Mouse (Mus musculus) inflammation-experienced regulatory T-cells (primary cell): ENCODE results near the gene Satb1. TPM values are rescaled to one million over a fixed set of nuclear protein-coding genes. Genes with fewer than 3 reads are reported as not detected.

Experiments used
- polyA plus RNA-seq, 2 experiments: library from polyadenylated mRNA; unstranded; fragments of 100-300 nt; shearing (Covaris generic); gene quantifications; one replicate each; pipeline ENCODE4 v1.2.1; 2017

The Satb1 gene
- polyA plus RNA-seq = 100 to 1,000 TPM in 1 of 2 experiments, 10 to 100 TPM in 1; 77.4 to 392 TPM

GRCm38 (mm10) chr17:51832900-51833577 is at the start of gene Satb1:
TSS of gene Satb1 (minus strand) at chr17:51833290.

